Mouse (Mus musculus) frontal cortex, postnatal 14 days (tissue): ENCODE measurements around the gene 4930402H24Rik.

ENCODE experiments used
- DNase-seq, 2 experiments: peaks; one replicate each; pipeline ENCODE4 v3.0.0; 2022; ENCODE audit warnings: low spot score in 2 of 2

The 4930402H24Rik gene

DNA sequence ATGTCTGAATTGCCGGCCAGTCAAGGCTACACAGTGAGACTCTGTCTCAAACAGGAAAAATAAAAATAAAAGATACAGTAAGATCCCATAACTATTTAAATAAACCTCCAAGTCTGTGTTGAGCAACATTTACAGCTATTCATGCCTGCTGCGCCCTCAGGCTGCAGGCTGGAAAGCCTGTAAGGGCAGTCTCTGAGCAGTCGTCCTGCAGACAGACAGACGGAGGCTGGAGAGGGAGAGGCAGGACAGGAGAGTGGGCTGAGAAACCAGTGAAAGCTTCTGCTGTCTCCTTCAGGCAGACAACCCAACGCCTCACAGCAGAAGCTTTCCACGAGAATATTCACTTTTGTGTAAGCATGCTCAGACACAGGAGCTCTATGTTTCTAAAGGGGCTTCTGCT lies 92.5 kb downstream of the 4930402H24Rik start:
- DNase-seq: no peak

DNA sequence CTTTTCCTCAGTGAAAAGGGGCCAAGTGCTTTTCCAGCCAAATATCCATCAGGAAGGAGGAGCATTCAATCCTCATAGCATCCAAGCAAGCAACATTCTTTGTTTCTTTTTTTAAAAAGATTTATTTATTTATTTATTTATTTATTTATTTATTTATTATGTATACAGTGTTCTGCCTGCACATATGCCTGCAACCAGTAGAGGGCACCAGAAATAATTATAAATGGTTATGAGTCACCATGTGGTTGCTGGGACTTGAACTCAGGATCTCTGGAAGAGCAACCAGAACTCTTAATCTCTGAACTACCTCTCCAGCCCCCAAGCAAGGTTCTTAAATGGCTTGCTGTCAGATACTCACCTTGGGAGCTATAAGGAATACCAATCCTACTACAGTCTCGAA lies 93.7 kb downstream of the 4930402H24Rik start:
- DNase-seq: no peak

DNA sequence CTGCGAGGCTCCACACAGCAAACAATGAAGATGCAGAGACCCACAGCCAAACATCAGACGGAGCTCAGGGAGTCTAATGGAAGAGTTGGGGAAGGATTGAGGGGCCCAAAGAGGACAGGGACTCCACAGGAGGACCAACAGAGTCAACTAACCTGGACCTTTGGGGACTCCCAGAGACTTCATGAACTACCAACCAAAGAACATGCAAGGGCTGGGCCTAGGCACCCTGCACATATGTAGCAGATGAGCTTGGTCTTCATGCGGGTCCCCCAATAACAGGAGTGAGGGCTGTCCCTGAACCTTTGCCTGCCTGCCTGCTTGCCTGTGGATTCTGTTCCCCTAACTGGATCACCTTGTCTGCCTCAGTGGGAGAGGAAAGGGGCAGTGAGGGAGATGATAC lies 101.1 kb downstream of the 4930402H24Rik start:
- DNase-seq: no peak

DNA sequence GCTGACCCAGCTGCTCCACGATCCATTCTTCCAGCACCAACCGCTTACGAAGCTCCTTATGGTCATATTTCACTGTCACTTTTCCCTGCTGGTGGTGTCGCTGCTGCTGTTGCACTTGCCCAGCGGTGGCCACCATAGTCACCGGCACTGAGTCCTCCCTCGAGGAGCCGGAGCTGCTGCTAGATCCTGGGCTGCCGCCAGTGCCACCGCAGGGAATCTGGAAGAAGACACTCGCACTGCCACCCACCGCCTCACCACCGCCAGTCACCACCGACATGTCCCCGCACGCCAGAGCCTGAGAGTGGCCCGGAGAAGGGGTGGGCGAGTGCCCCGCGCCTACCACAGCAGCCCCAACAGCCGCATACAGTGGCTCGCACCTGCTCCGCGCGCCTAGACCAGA lies 102.5 kb downstream of the 4930402H24Rik start:
- DNase-seq: no peak

DNA sequence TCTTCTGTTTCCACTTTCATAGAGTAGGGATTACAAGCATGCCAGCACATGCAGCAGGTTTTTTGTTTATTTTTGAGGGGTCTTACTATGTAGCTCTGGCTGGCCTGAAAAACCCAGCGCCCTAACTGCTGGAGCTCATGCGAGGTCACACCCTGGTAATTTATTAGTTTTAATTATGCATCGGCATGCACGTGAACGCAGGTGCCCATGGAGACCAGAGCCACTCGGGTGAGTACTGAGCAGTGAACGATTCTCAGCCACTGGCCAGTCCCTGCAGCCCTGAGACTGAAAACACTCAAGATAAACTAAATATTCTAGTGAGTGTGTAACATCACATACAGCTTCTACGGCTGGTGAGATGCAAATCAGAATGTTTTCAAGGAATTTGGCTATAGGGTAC lies 110.5 kb downstream of the 4930402H24Rik start:
- no peak for DNase-seq

DNA sequence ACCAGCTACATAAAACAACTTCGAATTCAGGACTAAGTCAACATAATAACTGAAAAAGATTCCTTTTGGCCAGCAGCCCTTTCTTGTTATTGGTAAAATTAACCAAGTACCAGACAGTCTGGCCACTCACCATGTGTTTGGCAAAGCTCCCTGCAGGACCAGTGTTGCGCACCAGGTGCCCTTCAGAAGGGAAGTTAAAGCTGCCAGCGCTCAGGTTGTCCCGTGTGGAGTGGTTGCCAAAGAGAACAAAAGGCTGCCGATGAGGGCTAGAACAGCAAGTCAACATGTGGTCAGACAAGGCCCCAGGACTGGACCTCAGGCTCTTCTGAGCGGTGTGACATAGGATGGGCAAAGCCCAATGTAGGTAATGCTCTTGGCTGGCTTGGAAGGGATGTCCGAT lies 114.5 kb downstream of the 4930402H24Rik start:
- DNase-seq: no peak

DNA sequence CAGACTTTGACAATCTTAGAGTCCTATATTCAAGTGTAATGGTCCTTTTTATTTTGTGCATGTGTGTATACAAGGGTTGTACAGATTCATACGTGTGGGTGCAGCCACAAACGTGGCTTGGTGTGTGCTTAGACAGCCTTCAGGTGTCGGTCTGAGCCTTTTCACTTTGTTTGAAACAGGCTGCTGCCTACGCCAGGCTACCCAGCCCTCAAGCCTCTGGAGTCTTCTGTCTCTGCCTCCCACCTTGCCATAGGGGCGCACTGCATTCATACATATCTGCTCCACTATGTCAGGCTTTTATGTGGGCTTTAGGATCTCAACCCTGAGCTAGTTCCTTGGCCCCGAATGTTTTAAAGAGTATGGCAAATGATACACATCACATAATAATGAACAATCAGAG lies 116.6 kb downstream of the 4930402H24Rik start:
- DNase-seq: no peak

DNA sequence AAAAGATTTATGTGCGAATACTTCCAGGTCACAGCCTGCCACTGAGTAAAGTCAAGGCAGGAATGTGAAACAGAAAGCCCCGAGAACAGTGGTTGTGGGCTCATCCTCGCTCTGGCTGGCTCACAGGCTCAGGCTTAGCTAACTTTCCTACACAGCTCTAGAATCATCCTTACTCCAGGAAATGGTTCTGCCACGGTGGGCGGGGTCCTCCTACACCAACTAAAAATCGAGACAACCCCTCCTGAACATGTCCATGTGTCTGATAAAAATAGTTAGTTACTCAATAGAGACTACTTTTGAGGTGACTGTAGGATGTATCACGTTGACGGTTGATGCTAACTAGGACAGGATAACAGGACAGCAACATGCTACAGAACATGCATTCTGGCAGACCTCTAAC lies 117.2 kb downstream of the 4930402H24Rik start:
- DNase-seq: no peak

DNA sequence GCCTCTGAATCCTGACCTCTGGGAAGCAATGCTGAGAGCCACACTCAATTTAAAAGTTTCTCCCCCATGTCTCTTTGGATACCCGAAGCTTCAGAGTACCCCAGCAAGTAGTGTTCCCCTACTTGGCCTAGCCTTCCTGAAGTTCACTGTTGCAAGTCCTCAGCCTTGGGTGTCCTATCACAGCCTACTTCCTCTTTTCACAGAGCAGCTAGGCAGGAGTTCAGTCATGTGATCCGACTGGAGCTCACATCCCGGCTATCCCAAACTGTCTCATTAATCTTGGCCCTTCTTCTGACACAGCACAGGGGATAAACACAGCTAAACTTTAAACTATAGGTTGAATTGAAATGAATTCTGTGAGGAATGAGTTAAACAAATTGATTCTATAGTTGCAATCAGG lies 121.3 kb downstream of the 4930402H24Rik start:
- no peak for DNase-seq

DNA sequence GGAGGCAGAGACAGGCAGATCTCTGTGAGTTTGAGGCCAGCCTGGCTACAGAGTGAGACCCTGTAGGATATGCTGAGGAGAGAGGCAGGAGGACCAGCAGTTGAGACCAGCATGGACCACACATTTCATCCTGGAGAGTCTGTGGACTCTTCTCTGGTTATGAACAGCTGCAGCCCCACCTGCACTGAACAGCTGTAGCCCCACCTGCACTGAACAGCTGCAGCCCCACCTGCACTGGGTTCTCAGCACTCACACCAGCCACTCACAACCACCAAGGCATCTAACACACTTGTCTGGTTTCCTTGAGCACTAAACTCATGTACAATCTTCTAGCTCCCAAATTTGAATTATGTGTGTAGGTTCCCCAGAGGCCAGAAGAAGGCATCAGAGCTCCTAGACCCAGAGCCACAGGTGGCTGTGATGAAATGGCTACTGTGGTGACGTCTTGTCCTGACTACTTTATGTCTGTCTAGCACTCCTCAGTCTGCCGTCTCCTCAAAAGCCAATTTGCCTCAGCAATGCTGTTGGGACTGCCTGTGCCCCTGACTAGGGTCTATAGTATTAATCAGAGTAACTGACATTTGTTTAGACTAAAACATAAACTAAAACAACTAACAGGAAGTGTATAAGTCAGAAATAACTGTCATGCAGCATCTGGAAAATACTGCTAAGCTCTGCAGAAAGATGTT lies 125.4 kb downstream of the 4930402H24Rik start:
- DNase-seq: no peak

DNA sequence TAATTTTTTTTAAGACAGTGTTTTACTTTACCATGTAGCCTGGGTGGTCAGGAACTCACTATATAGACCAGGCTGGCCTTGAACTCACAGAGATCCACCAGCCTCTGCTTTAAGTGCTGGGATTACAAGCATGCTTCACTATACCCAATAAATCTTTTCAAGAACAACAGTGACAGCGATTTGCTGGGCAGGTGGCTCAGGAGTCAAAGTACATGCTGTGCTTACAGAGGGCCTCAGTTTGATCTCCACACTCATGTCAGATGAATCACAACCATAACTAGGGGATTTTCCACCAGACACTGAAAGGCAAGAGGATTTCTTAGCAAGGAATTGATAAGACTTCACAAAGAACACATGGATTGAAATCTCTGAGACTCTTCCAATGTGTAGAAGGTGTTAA lies 126.3 kb downstream of the 4930402H24Rik start:
- no peak for DNase-seq

DNA sequence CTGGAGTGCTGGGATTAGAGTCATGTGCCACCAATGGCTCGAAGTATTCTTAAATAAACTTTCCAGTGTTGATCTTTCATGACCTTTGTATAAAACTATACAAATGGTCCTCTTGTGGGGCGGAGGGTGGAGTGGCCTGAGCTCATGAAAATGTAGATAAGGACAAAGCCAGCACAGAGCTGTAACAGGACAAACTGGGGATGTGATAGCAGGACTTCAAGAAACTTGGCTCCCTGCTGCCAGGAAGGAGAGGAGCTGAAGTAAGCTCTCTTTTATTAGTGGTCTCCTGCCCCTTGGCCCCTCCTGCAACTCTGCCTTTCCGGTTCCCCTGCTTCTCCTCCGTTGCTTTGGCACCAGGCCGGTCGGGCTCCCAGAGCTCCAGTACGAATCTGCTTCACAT lies 129.6 kb downstream of the 4930402H24Rik start:
- DNase-seq: no peak

DNA sequence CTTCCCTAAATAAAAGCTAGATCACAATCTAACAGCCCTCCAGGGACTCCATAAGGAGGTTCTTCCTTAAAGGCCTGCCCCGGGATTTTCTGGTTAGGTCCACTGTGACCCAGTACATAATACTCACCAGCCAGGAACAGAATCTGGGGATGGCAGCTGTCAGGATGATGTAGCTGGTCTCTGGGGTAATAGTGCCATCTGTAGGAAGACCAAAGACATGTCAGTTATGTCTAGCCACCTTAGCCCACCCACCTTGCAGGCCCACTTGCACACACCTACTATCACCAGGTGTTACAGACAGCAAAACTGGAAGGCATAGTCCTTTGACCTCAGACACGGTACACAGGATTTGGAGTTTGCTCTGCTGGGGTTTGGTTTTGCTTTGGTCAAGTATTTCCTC lies 138.7 kb downstream of the 4930402H24Rik start:
- no peak for DNase-seq

DNA sequence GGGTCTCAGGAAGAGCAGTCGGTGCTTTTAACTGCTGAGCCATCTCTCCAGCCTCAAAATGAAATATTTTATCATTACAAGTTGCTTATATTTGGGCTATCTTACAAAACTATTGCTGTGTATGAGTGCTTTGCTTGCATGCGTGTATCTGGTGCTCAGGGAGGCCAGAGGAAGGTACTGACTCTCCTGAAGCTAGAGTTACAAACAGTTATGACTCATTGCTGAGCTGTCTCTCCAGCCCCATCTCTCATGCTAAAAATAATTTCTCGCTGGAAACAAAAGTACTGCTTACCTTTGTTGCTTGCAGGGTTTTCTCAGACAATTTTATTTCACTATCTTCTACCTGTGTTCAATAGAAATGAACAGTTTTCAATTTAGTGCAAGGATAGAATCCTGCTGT lies 140.8 kb downstream of the 4930402H24Rik start:
- DNase-seq: no peak

DNA sequence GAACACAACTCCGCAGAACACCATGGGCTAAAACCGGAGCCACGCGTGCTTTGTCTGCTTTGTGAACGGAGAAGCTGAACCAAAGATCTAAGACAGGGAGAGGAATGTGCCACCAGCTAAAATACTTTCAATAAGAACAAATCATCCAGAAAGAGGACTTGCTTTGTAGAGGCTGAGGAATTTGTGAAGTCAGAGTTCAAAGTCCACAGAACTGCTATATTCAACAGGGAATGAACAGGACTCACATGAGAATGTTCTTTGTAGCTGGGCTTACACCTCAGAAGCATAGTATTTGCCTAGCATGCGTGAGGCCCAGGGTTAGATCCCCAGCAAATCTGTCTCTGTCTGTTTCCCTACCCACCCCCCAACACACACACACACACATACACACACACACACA lies 145.3 kb downstream of the 4930402H24Rik start:
- no peak for DNase-seq

DNA sequence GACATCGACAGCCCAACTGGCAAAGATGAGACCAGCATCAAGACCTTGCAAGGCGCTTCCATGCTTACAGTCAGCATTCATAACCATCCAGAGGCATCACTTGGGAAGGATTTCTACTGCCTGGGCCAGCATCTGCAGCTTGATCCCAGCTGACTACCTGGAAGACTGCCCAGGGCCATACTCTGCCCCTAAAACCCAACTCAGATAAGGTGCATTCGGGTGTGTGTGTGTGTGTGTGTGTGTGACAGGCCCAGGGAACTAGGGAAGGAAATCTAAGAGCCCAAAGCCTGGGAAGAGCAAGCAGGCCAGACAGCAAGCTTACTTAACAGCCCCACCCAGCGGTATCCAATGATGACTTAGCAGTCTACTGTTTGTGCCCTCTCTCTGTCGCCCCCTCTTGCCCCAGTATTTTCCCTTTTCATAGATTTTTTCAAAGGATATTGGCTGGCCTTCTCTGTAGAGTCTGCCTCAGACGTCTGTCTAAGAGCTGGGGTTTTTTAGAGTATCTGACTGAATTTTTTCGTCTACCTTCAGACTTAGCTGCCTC lies 151.1 kb downstream of the 4930402H24Rik start:
- no peak for DNase-seq

DNA sequence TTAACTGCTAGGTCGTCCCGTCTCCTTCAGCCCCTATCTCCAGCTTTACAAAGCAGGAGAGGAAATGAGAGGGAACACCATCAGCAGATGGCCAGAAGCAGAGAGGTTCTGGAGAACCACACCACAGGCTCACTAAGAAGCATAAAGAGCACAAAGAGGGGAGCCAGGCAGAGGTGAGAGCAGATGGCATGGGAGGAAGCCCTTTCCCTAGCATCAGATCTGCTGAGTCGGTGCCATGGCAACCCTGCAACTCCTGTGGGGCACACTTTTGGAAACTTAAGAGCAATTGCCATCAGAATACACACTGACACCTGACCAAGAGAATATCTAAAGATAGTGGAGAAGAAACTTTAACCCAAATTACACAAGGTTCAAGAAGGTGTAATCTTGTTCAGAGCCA lies 151.6 kb downstream of the 4930402H24Rik start:
- no peak for DNase-seq

DNA sequence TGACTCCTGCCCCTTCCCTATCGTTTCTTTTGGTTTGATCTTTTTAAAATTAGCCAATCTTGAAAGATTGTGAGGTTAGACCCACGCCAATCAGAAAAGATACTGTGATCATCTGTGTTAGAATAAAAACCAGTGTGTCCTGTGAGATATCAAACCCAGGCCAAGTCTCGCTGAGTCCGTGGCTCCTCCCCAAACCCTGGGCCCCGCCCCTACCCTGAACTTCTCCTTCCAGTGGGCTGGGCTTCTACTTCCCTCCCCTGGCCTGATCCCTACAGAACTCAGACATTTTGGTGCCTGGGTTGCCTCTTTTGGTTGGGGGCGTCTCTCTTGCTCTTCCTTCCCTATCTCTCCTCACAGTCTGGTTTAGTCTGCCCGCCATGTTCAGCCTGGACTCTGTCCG lies 155.8 kb downstream of the 4930402H24Rik start:
- DNase-seq: no peak

DNA sequence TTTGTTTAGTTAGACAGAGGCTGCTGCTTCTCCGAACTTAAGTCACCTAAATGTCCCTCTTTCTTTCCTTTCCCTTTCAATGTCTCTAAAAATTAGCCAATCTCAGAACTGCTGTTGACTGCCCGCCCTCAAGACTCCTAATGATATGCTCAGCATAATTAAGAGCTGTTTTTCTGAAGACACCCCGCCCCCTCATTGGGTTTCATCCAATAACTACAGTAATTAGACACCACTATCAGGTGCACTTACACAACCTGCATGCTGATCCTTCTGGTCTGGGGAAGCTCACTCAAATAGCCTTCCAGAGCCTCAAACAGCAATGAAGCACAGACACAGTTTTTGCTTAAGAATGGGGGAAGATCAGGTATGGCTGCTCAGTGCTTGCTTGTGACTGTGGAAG lies 156.5 kb downstream of the 4930402H24Rik start:
- no peak for DNase-seq

DNA sequence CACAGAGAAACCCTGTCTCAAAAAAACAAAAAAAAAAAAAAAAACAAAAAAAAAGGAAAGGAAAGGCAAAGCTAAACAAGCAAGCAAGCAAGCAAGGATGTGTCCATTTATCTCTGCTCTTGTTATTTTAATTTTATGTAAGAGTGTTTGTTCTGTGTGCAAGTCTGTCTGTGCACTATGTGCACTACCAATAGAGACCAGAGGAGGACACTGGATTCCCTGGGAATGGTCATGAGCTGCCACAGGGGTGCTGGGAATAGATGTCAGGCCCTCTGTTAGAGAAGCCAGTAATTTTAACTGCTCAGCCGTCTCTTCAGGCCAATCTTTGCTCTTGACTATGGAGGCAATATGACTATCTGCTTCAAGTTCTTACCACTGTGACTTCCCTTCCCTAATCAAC lies 162.6 kb downstream of the 4930402H24Rik start:
- DNase-seq: no peak

DNA sequence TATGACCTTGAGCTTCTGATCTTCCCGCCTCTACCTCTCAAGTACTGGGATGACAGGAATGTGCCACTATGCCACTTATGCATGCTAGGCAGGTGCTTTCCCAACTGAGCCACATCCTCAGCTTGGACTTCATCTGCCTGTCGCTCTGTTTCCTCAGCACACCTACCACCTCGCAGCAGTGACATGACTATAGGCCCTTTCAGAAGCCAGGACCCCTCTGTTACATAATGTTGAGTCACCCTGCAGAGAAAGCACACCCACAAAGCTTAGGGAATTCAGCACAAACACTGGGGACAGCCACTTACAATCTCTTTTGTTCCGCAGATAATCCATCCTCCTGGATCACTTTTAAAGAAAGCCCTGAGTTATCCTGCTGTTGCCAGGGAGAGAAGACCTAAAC lies 166.1 kb downstream of the 4930402H24Rik start:
- DNase-seq: no peak

DNA sequence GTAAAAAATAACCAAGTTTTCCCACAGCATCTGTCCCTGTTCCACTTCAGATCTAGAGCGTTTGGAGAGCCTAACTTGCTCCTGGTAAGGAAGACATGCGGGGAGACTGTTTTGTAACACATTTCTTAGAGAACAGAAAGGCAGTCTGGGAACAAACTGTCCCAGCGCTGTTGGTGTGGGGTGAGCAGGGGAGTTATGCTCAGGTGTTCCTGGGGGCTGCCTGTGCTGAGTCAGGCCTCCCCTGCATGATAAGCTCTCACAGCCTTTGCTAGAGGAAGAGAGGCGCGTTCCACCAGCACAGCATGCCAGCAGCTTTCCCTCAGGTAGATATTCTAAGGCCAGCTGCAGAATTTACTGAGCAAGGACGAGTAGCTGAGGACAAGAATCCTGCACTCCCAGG lies 168.2 kb downstream of the 4930402H24Rik start:
- no peak for DNase-seq

DNA sequence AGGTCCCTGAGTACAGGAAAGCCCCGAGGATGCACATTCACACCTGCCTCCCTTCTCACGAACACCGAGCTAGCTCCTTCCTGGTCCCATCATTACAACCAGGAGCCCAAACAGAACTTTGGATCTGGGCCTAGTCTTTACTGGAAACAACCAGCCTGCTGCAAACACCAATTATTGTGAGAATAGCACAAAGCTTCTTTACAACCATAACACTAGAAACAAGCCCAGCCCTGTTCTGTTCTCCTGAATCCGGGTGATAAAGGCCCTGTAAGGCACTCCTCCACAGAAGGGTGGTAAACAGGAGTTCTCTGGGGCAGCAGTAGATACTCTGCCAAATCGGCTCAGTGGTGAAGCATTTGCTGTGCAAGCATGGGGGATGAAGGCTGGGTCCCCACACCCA lies 170.9 kb downstream of the 4930402H24Rik start:
- DNase-seq: no peak

DNA sequence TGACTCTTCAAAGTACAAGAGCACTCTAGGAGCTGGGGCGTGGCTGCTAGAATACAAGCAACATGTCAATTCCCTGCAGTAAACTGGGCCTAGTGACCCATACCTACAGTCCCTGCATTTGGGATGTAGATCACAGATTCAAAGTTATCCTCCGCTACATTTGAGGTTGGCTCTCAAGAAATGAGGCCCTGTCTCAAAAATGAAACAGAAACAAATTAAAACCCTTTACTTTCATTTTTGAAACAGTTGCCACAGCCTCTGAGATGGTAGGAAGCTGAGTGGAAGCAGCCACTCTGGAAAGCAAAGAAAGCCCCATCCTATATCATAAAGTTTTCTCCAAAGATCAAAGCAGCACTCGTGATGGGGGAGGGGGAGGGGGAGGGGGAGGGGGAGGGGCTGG lies 172.8 kb downstream of the 4930402H24Rik start:
- no peak for DNase-seq
